Mouse (Mus musculus): ENCODE data around the gene Adh1. TPM values are rescaled to one million over a fixed set of nuclear protein-coding genes. Genes with fewer than 3 reads are reported as not detected.

The Adh1 gene
- polyA plus RNA-seq (2021; fragmentation: Nextera tagmentation): 0.44 and 0.72 TPM in 2 replicates
- long read RNA-seq, experiment 1: 0 reads
- long read RNA-seq, experiment 2: 0 reads

DNA sequence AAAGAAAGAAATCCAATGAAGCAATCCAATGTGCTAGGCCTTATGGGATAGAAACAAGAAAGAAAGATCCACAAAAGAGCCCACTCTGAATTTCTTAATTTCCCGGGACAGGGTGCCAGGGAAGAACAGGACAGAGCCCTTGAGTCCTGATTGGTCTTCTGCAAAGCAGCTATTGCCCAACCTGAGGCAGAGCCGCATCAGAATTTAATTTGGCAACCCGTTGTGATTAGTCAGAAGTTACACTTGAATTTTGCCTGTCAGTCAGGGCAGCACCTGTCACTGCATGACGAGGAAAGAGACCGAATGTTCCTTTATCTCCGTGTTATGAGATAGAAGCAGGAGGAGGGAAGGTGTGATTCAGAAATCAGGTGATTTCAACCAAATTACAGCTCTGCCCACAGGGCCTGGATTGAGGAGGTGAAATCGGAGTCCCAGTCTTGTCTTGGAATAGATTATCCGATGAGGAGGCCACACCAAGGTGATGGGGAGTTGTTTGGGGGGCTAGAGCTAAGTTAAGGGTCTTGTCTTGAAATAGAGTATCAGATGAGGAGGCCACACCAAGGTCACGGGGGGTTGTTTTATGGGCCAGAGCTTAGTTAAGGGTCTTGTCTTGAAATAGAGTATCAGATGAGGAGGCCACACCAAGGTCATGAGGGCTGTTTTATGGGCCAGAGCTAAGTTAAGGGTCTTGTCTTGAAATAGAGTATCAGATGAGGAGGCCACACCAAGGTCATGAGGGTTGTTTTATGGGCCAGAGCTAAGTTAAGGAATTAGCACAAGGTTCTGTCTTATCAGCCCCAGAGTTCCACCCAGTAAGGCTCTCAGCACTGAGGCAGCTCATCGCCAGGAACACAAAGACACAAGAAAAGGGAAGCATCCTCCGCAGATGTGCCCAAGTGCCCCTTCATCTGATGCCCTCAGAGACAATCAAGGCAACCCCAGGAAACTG lies at the start of gene Adh1:
TSS of gene Adh1 (plus strand) at position 271 of the 949 bp plus-strand sequence.

DNA sequence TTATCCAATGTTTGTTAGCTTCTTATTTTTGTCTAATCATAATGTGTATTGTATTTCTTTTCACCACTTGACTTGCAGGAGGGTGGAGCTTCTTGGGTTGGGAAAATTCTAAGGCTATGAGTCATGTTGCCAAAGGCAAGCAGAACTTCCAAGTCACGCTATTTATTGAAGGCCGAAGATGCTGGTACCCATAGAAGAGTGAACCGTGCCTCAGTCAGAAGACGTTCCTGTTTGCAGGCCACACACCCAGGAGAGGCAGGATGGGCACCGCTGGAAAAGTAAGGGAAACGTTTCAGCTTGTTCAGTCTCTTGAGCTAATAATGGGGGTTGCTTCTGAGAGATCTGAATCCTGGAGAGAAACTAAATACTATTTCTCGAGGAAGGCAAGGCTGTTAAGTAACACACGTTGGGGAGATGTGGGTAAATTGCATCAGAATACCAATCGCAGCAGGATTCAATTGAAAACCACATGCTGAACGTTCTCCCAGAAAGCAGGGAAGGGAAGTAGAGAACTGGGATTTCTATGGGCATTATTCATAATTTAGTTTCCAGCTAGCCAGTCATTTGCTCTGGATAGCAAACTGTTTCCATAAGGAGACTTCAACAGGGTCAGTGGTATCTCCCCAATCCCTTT lies 43.0 kb upstream of the Adh1 start, which contains the start of gene Adh7:
TSS of gene Adh7 (plus strand) at position 130 of the 634 bp plus-strand sequence.

DNA sequence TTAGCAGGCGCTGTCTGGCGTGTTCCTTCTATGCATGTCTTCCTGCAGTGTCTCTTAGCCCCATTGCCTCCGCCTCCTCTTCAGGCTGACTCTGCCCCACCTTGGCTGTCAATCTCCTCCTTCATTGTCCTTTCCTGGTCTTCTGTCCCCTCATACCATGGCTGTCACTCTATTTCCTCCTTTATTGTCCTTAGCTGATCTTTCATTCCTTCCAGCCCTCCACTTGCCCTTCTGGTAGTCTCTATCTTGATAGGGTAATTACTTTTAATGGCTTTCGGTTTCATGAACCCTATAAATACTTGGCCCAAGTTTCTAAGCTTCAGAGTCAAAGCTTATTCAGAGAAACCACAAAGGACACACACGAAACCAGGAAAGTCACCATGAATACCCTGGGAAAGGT lies 52.2 kb downstream of the Adh1 start, which contains the start of gene Adh6a:
TSS of gene Adh6a (plus strand) at position 322 of the 400 bp plus-strand sequence.

Other genes starting within 250 kb of the Adh1 start
- gene 1110002E22Rik, start 195.9 kb upstream of the Adh1 start, polyA plus RNA-seq (2021; fragmentation: Nextera tagmentation): 0.22 and 0.30 TPM in 2 replicates
- gene Gm5105, start 193.6 kb upstream of the Adh1 start, polyA plus RNA-seq (2021; fragmentation: Nextera tagmentation): 0.14 and 0.23 TPM in 2 replicates
- gene Trmt10a, start 117.5 kb upstream of the Adh1 start, polyA plus RNA-seq (2021; fragmentation: Nextera tagmentation): 9.1 and 10.1 TPM in 2 replicates
- 4.1 and 4.4 TPM in 2 replicates for gene Mttp, start 116.0 kb upstream of the Adh1 start, polyA plus RNA-seq (2021; fragmentation: Nextera tagmentation)
- gene 4930579F01Rik, start 67.2 kb upstream of the Adh1 start, polyA plus RNA-seq (2021; fragmentation: Nextera tagmentation): not detected in 2 replicates
- gene Adh7, start 43.2 kb upstream of the Adh1 start, polyA plus RNA-seq (2021; fragmentation: Nextera tagmentation): 0.06 TPM in 1 of 2 replicates, not detected in the other
- not detected in 2 replicates for gene Adh6a, start 52.3 kb downstream of the Adh1 start, polyA plus RNA-seq (2021; fragmentation: Nextera tagmentation)
- not detected in 2 replicates for gene Adh6b, start 80.8 kb downstream of the Adh1 start, polyA plus RNA-seq (2021; fragmentation: Nextera tagmentation)
- not detected in 2 replicates for gene Adh4, start 154.5 kb downstream of the Adh1 start, polyA plus RNA-seq (2021; fragmentation: Nextera tagmentation)
- gene Adh5, start 182.1 kb downstream of the Adh1 start, polyA plus RNA-seq (2021; fragmentation: Nextera tagmentation): 85.1 and 101 TPM in 2 replicates
- gene Metap1, start 228.5 kb downstream of the Adh1 start, polyA plus RNA-seq (2021; fragmentation: Nextera tagmentation): 19.8 and 21.6 TPM in 2 replicates

Measured in left cerebral cortex, adult 6 months (tissue).